Mouse (Mus musculus): ENCODE results near the gene Pcdh15.

GRCm38 (mm10) chr10:73096531-73097135 lies 2.5 kb upstream of the Pcdh15 start:
- TF ChIP-seq GATA1 (IDR thresholded peaks at IDR 0.05; ENCODE audit: borderline replicate concordance, low read length) (no peak), FLI1 (IDR thresholded peaks at IDR 0.05; ENCODE audit: low read length) (no peak)
